Mouse (Mus musculus) limb, embryonic 11.5 days (tissue): ENCODE measurements around the gene Hcfc2. TPM values are rescaled to one million over a fixed set of nuclear protein-coding genes. Genes with fewer than 3 reads are reported as not detected.
A peak's percentile ranks its signal among the peaks of the same experiment; 100 is the strongest.

Experiments used
- ATAC-seq: fragments of 200-750 bp; cut with Nextera tagmentation; 2 replicates; pipeline ENCODE4 v1.8.0; 2017; ENCODE audit warnings: low read depth; ENCODE audit not compliant: insufficient number of reproducible peaks, low FRiP score, low TSS enrichment
- DNase-seq: peaks from one replicate; pipeline ENCODE4 v3.0.0-alpha.2; 2015; ENCODE audit warnings: low spot score
- H3K27ac ChIP-seq: fragments of 300-500 bp; sonication (generic); replicated peaks from 2 replicates; pipeline ENCODE4 v1.5.1; 2014; ENCODE audit warnings: low read depth, mild to moderate bottlenecking, low read length
- H3K27me3 ChIP-seq: fragments of 300-500 bp; sonication (generic); 2 replicates; pipeline ENCODE4 v1.6.1; 2014; ENCODE audit warnings: mild to moderate bottlenecking, low read length, mixed read lengths; ENCODE audit not compliant: control insufficient read depth, insufficient read depth
- H3K36me3 ChIP-seq: fragments of 300-500 bp; sonication (generic); 2 replicates; pipeline ENCODE4 v1.6.1; 2014; ENCODE audit warnings: mild to moderate bottlenecking, low read length, moderate library complexity, mixed read lengths; ENCODE audit not compliant: control insufficient read depth, insufficient read depth
- H3K4me1 ChIP-seq: fragments of 300-500 bp; sonication (generic); 2 replicates; pipeline ENCODE4 v1.6.1; 2014; ENCODE audit warnings: low read length, mixed read lengths; ENCODE audit not compliant: control insufficient read depth, insufficient read depth
- H3K4me2 ChIP-seq: fragments of 300-500 bp; sonication (generic); 2 replicates; pipeline ENCODE4 v1.6.1; 2014; ENCODE audit warnings: low read depth, mild to moderate bottlenecking, moderate library complexity; ENCODE audit not compliant: severe bottlenecking
- H3K4me3 ChIP-seq: fragments of 300-500 bp; sonication (generic); 2 replicates; pipeline ENCODE4 v1.5.1; 2014; ENCODE audit warnings: low read depth, low read length
- H3K9ac ChIP-seq: fragments of 300-500 bp; sonication (generic); 2 replicates; pipeline ENCODE4 v1.6.1; 2014; ENCODE audit warnings: mild to moderate bottlenecking, low read length
- H3K9me3 ChIP-seq: fragments of 300-500 bp; sonication (generic); 2 replicates; pipeline ENCODE4 v1.6.1; 2016; ENCODE audit warnings: low read length; ENCODE audit not compliant: control insufficient read depth
- WGBS: fragments of 180-500 bp; shearing (Covaris S2); extraction: QIAGEN DNeasy Blood & Tissue Kit; methylation state at CpG from one replicate; pipeline ENCODE4 v1.1.7; 2014; 5-methylcytosine and 5-hydroxymethylcytosine counted together
- polyA plus RNA-seq: library from polyadenylated mRNA; unstranded; fragments of >200 nt; fragmentation: Nextera tagmentation; extraction: Ambion mirVana; gene quantifications from 2 replicates; pipeline ENCODE4 v1.2.1, GENCODE M21; 2014

Gene Hcfc2
- polyA plus RNA-seq, 1 experiment from 2014 or later, result 32.2 TPM

GRCm38 (mm10) chr10:82690494-82690893 is 5.5 kb upstream of the Hcfc2 start, which contains the start of gene Glt8d2:
Glt8d2 (minus strand) TSS chr10:82690650.
- 2% methylated on average over 14 of the region's 14 CpGs for WGBS
- H3K4me2 ChIP-seq, result peak within 1 kb of the TSS; percentile 43
- H3K9me3 ChIP-seq, result no peaks in the 10 kb centered on the region
- H3K27me3 ChIP-seq, result no peaks in the 10 kb centered on the region
- peak within 1 kb of the TSS; percentile 37; the same call in 1 of the 2 replicates for H3K9ac ChIP-seq
- peak; percentile 95 for ATAC-seq
- peak; percentile 91 for DNase-seq
- H3K4me1 ChIP-seq, result peaks cover 4% of the 10 kb centered on the region; the same call in 1 of the 2 replicates
- peak within 1 kb of the TSS; percentile 82 for H3K27ac ChIP-seq
- peak within 1 kb of the TSS; percentile 3 for H3K4me3 ChIP-seq
- H3K36me3 ChIP-seq, result no peaks in the 10 kb centered on the region

GRCm38 (mm10) chr10:82696453-82697079 is 606 bp downstream of the Hcfc2 start:
- no peak overlapping the region for H3K9ac ChIP-seq
- H3K36me3 ChIP-seq, result no peaks in the 10 kb centered on the region
- no peak overlapping the region for H3K4me3 ChIP-seq
- no peak for ATAC-seq
- WGBS, result 69% methylated on average over 4 of the region's 4 CpGs
- no peaks in the 10 kb centered on the region for H3K9me3 ChIP-seq
- DNase-seq, result no peak
- no peak overlapping the region for H3K4me2 ChIP-seq
- no peak overlapping the region for H3K27ac ChIP-seq
- H3K4me1 ChIP-seq, result no peaks in the 10 kb centered on the region
- no peaks in the 10 kb centered on the region for H3K27me3 ChIP-seq

- 78% methylated on average over 3 of the region's 3 CpGs for WGBS
- Histone ChIP-seq H3K36me3 (no peaks in the 10 kb centered on the region), H3K4me2 (no peak overlapping the region), H3K27ac (no peak overlapping the region), H3K9me3 (no peaks in the 10 kb centered on the region), H3K9ac (no peak overlapping the region), H3K27me3 (no peaks in the 10 kb centered on the region), H3K4me3 (no peak overlapping the region), H3K4me1 (no peaks in the 10 kb centered on the region)
- DNase-seq (no peak), ATAC-seq (no peak)
Measured at GRCm38 (mm10) chr10:82697305-82697898, 1.4 kb downstream of the Hcfc2 start.

GRCm38 (mm10) chr10:82698712-82699261 is 2.8 kb downstream of the Hcfc2 start:
- DNase-seq, result peak; percentile 92
- H3K9me3 ChIP-seq, result no peaks in the 10 kb centered on the region
- H3K9ac ChIP-seq, result peak overlapping the region; percentile 78
- H3K4me1 ChIP-seq, result no peaks in the 10 kb centered on the region
- peak overlapping the region; percentile 96 for H3K4me3 ChIP-seq
- peak overlapping the region; percentile 89 for H3K4me2 ChIP-seq
- no peaks in the 10 kb centered on the region for H3K36me3 ChIP-seq
- H3K27me3 ChIP-seq, result no peaks in the 10 kb centered on the region
- peak; percentile 94 for ATAC-seq
- WGBS, result 2% methylated on average over 36 of the region's 42 CpGs
- no peak overlapping the region for H3K27ac ChIP-seq

GRCm38 (mm10) chr10:82699296-82699941 is 3.5 kb downstream of the Hcfc2 start:
- H3K9me3 ChIP-seq, result no peaks in the 10 kb centered on the region

GRCm38 (mm10) chr10:82741354-82741753 is 45.4 kb downstream of the Hcfc2 start:
- no peaks in the 10 kb centered on the region for H3K27me3 ChIP-seq
- no peak overlapping the region for H3K4me2 ChIP-seq
- no peaks in the 10 kb centered on the region for H3K4me1 ChIP-seq
- ATAC-seq (no peak), DNase-seq (no peak)
- no peaks in the 10 kb centered on the region for H3K9me3 ChIP-seq
- 0 out of 2 replicates have a peak, but pooled peaks cover 3% of the 10 kb centered on the region for H3K36me3 ChIP-seq
- no peak overlapping the region for H3K9ac ChIP-seq
- no peak overlapping the region for H3K4me3 ChIP-seq
- WGBS, result 85% methylated on average over 8 of the region's 8 CpGs
- H3K27ac ChIP-seq, result no peak overlapping the region

More at GRCm38 (mm10) chr10:82699296-82699941, 3.5 kb downstream of the Hcfc2 start:
- peak; percentile 39 for DNase-seq
- Histone ChIP-seq H3K4me3 (peak overlapping the region; percentile 96), H3K27ac (no peak overlapping the region), H3K4me1 (no peaks in the 10 kb centered on the region), H3K27me3 (no peaks in the 10 kb centered on the region), H3K4me2 (peak overlapping the region; percentile 89), H3K9ac (peak overlapping the region; percentile 78), H3K36me3 (no peaks in the 10 kb centered on the region)
- under 1% methylated on average over 59 of the region's 59 CpGs for WGBS
- peak; percentile 74 for ATAC-seq

GRCm38 (mm10) chr10:82741876-82742275 is 45.9 kb downstream of the Hcfc2 start:
- no peak for DNase-seq
- no peak for ATAC-seq
- Histone ChIP-seq H3K4me2 (no peak overlapping the region), H3K9ac (no peak overlapping the region), H3K9me3 (no peaks in the 10 kb centered on the region), H3K27ac (no peak overlapping the region), H3K4me3 (no peak overlapping the region), H3K27me3 (no peaks in the 10 kb centered on the region), H3K36me3 (0 out of 2 replicates have a peak, but pooled peaks cover 3% of the 10 kb centered on the region), H3K4me1 (no peaks in the 10 kb centered on the region)
- 92% methylated on average over 4 of the region's 4 CpGs for WGBS

- 90% methylated on average over 1 of the region's 1 CpGs for WGBS
- Histone ChIP-seq H3K27ac (no peak overlapping the region), H3K4me1 (no peaks in the 10 kb centered on the region), H3K4me3 (no peak overlapping the region), H3K9ac (no peak overlapping the region), H3K27me3 (no peaks in the 10 kb centered on the region), H3K36me3 (peaks cover 6% of the 10 kb centered on the region; the same call in 1 of the 2 replicates), H3K4me2 (no peak overlapping the region), H3K9me3 (no peaks in the 10 kb centered on the region)
- DNase-seq (no peak), ATAC-seq (no peak)
Measured at GRCm38 (mm10) chr10:82742578-82742977, 46.6 kb downstream of the Hcfc2 start.
